Mouse (Mus musculus): ENCODE measurements around the gene Mtus2. TPM values are rescaled to one million over a fixed set of nuclear protein-coding genes. Genes with fewer than 3 reads are reported as not detected.

The Mtus2 gene
- total and polyA plus RNA-seq, 3 experiments, result 0.08 TPM; not detected in 2

- Histone ChIP-seq H3K27me3 (ENCODE audit: control insufficient read depth in 1 of 2, insufficient read depth in 2 of 2, low read length in 2 of 2) (no peaks in the 10 kb centered on the region), H3K4me3 (ENCODE audit: control insufficient read depth in 1 of 2, insufficient read depth in 1 of 2, low read depth in 2 of 2, low read length in 2 of 2) (no peak overlapping the region), H3K79me2 (ENCODE audit: control insufficient read depth, insufficient read depth, low read length, poor library complexity) (no peaks in the 10 kb centered on the region), H3K36me3 (ENCODE audit: control insufficient read depth in 1 of 2, insufficient read depth in 2 of 2, low read length in 2 of 2) (no peaks in the 10 kb centered on the region), H3K4me1 (ENCODE audit: control insufficient read depth in 1 of 2, insufficient read depth in 2 of 2, low read length in 2 of 2) (no peaks in the 10 kb centered on the region), H3K9ac (ENCODE audit: control insufficient read depth, low read depth, low read length, poor library complexity, severe bottlenecking) (no peak overlapping the region), H3K9me3 (replicated peaks; ENCODE audit: insufficient read depth, low read length) (no peaks in the 10 kb centered on the region), H3K27ac (ENCODE audit: control insufficient read depth, low read depth, low read length) (no peak overlapping the region)
- TF ChIP-seq USF1 (IDR thresholded peaks at IDR 0.05; ENCODE audit: low read depth, low read length), result no peak
- no peak for TF ChIP-seq NRF1 (IDR thresholded peaks at IDR 0.05; ENCODE audit: insufficient read depth, low read depth, low read length, poor library complexity, severe bottlenecking)
- no peak for TF ChIP-seq TCF12 (IDR thresholded peaks at IDR 0.05; ENCODE audit: low read depth, low read length)
- no peak for TF ChIP-seq BHLHE40 (IDR thresholded peaks at IDR 0.05; ENCODE audit: borderline replicate concordance, low read depth, low read length)
- TF ChIP-seq ZKSCAN1 (IDR thresholded peaks at IDR 0.05; ENCODE audit: low read depth, low read length), result no peak
- no peak for DNase-seq (ENCODE audit: low read depth, low spot score)
Observed at GRCm38 (mm10) chr5:148087796-148088195, 130.7 kb downstream of the Mtus2 start.

GRCm38 (mm10) chr5:148090191-148090821 is 133.2 kb downstream of the Mtus2 start:
- no peak overlapping the region for H3K4me3 ChIP-seq (ENCODE audit: control insufficient read depth in 1 of 2, insufficient read depth in 1 of 2, low read depth in 2 of 2, low read length in 2 of 2)
- DNase-seq (ENCODE audit: low read depth, low spot score), result no peak
- no peak overlapping the region for H3K27ac ChIP-seq (ENCODE audit: control insufficient read depth, low read depth, low read length)
- no peaks in the 10 kb centered on the region for H3K4me1 ChIP-seq (ENCODE audit: control insufficient read depth in 1 of 2, insufficient read depth in 2 of 2, low read length in 2 of 2)
- H3K9me3 ChIP-seq (replicated peaks; ENCODE audit: insufficient read depth, low read length), result no peaks in the 10 kb centered on the region
- H3K27me3 ChIP-seq (ENCODE audit: control insufficient read depth in 1 of 2, insufficient read depth in 2 of 2, low read length in 2 of 2), result no peaks in the 10 kb centered on the region
- TF ChIP-seq ZKSCAN1 (IDR thresholded peaks at IDR 0.05; ENCODE audit: low read depth, low read length) (no peak), UBTF (IDR thresholded peaks at IDR 0.05; ENCODE audit: borderline replicate concordance, insufficient read depth, low read depth, low read length) (no peak), CHD1 (IDR thresholded peaks at IDR 0.05; ENCODE audit: low read depth, low read length) (no peak), ELF1 (IDR thresholded peaks at IDR 0.05; ENCODE audit: low read depth, low read length) (no peak), POLR2AphosphoS2 (IDR thresholded peaks at IDR 0.05; ENCODE audit: low read length) (no peak), RAD21 (IDR thresholded peaks at IDR 0.05; ENCODE audit: low read depth, low read length) (no peak), TCF12 (IDR thresholded peaks at IDR 0.05; ENCODE audit: low read depth, low read length) (no peak), GATA1 (IDR thresholded peaks at IDR 0.05; ENCODE audit: low read depth, low read length) (no peak), POLR2AphosphoS5 (IDR thresholded peaks at IDR 0.05; ENCODE audit: borderline replicate concordance, low read depth, low read length) (no peak)
- H3K79me2 ChIP-seq (ENCODE audit: control insufficient read depth, insufficient read depth, low read length, poor library complexity), result no peaks in the 10 kb centered on the region
- H3K36me3 ChIP-seq (ENCODE audit: control insufficient read depth in 1 of 2, insufficient read depth in 2 of 2, low read length in 2 of 2), result no peaks in the 10 kb centered on the region
- H3K9ac ChIP-seq (ENCODE audit: control insufficient read depth, low read depth, low read length, poor library complexity, severe bottlenecking), result no peak overlapping the region

- no peak overlapping the region for H3K4me3 ChIP-seq (ENCODE audit: control insufficient read depth in 1 of 2, insufficient read depth in 1 of 2, low read depth in 2 of 2, low read length in 2 of 2)
- no peaks in the 10 kb centered on the region for H3K79me2 ChIP-seq (ENCODE audit: control insufficient read depth, insufficient read depth, low read length, poor library complexity)
- no peaks in the 10 kb centered on the region for H3K4me1 ChIP-seq (ENCODE audit: control insufficient read depth in 1 of 2, insufficient read depth in 2 of 2, low read length in 2 of 2)
- no peak for DNase-seq (ENCODE audit: low read depth, low spot score)
- no peak for TF ChIP-seq NELFE (IDR thresholded peaks at IDR 0.05; ENCODE audit: low read depth, low read length)
- no peak for TF ChIP-seq CHD2 (IDR thresholded peaks at IDR 0.05; ENCODE audit: low read length)
- no peak for TF ChIP-seq NRF1 (IDR thresholded peaks at IDR 0.05; ENCODE audit: insufficient read depth, low read depth, low read length, poor library complexity, severe bottlenecking)
- H3K36me3 ChIP-seq (ENCODE audit: control insufficient read depth in 1 of 2, insufficient read depth in 2 of 2, low read length in 2 of 2), result no peaks in the 10 kb centered on the region
- no peak overlapping the region for H3K27ac ChIP-seq (ENCODE audit: control insufficient read depth, low read depth, low read length)
- H3K27me3 ChIP-seq (ENCODE audit: control insufficient read depth in 1 of 2, insufficient read depth in 2 of 2, low read length in 2 of 2), result no peaks in the 10 kb centered on the region
- no peaks in the 10 kb centered on the region for H3K9me3 ChIP-seq (replicated peaks; ENCODE audit: insufficient read depth, low read length)
- no peak overlapping the region for H3K9ac ChIP-seq (ENCODE audit: control insufficient read depth, low read depth, low read length, poor library complexity, severe bottlenecking)
Observed at GRCm38 (mm10) chr5:148094640-148095039, 137.5 kb downstream of the Mtus2 start.
